Mouse (Mus musculus): ENCODE data around the gene Mthfr. TPM values are rescaled to one million over a fixed set of nuclear protein-coding genes. Genes with fewer than 3 reads are reported as not detected.

Mthfr gene
- polyA plus RNA-seq, 1 experiment: 39.4 TPM

DNA sequence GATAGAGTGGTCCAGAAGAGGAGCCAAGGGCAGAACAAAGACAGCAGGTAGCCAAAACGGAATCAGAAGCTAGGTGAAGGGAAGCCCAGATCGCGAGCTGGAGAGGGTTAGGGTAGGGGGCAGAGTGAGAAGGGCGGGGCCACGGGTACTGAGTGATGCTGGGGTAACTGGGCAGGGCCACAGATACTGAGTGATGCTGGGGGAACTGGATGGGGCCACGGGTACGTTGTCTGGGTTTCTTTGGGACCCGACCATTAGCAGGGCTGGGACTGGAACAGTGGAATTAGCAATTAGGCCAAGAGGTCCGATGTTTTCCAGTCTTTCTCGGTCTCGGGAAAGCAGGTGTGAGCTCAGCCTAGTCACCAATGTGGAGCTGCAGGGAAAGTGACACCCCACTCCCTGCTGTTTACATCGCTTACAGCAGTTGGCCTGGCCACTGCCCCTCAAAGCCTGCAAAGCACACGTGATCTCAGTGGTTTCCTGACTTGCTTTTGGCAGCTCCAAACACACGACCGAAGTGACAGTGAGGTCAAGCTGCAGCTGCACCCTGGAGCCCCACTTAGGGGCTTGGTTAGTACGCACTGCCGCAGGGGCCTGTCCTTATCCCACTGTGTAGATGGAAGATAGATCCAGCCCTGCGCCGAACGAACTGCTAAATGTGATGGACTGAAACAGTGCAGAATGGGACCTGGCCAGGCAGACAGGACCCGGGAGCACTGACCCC, 44.5 kb downstream of the Mthfr start:
- no peak for TF ChIP-seq POLR2A (IDR thresholded peaks at IDR 0.05; ENCODE audit: borderline replicate concordance, extremely low read depth, insufficient read depth, insufficient read length, poor library complexity, severe bottlenecking)
- no peak for TF ChIP-seq CTCF (IDR thresholded peaks at IDR 0.05; ENCODE audit: borderline replicate concordance, extremely low read depth, insufficient read depth, insufficient read length)
- DNase-seq (ENCODE audit: low read depth): no peak

- TF ChIP-seq CTCF (IDR thresholded peaks at IDR 0.05; ENCODE audit: borderline replicate concordance, extremely low read depth, insufficient read depth, insufficient read length): no peak
- no peak for TF ChIP-seq POLR2A (IDR thresholded peaks at IDR 0.05; ENCODE audit: borderline replicate concordance, extremely low read depth, insufficient read depth, insufficient read length, poor library complexity, severe bottlenecking)
- no peak for DNase-seq (ENCODE audit: low read depth)
Measured at GRCm38 (mm10) chr4:148084261-148084714, 45.4 kb downstream of the Mthfr start.

- no peak for DNase-seq (ENCODE audit: low read depth)
- TF ChIP-seq CTCF (IDR thresholded peaks at IDR 0.05; ENCODE audit: borderline replicate concordance, extremely low read depth, insufficient read depth, insufficient read length): no peak
Measured at GRCm38 (mm10) chr4:148085131-148085906, 46.4 kb downstream of the Mthfr start.

DNA sequence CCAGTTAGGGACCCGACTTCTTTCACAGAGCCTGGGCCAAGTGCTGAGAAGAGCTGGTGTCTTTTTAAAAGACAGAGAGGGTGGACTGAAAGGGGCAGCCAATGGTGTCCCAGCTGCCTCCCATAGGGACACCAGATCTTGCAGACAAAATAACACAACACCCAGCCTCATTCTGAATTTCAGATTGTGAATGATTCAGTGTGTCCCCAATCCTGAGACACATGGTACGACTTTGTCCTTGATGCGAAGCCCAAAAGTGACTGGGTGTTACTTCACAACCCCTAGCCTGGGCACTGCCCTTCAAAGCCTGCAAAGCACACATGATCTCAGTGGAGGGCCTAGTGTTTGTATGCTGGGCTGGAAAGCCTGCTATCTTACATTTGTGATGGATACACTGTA, 47.0 kb downstream of the Mthfr start:
- TF ChIP-seq CTCF (IDR thresholded peaks at IDR 0.05; ENCODE audit: borderline replicate concordance, extremely low read depth, insufficient read depth, insufficient read length) (no peak), POLR2A (IDR thresholded peaks at IDR 0.05; ENCODE audit: borderline replicate concordance, extremely low read depth, insufficient read depth, insufficient read length, poor library complexity, severe bottlenecking) (no peak)
- no peak for DNase-seq (ENCODE audit: low read depth)

- peak; percentile 53 for DNase-seq (ENCODE audit: low read depth)
- TF ChIP-seq POLR2A (IDR thresholded peaks at IDR 0.05; ENCODE audit: borderline replicate concordance, extremely low read depth, insufficient read depth, insufficient read length, poor library complexity, severe bottlenecking) (no peak), CTCF (IDR thresholded peaks at IDR 0.05; ENCODE audit: borderline replicate concordance, extremely low read depth, insufficient read depth, insufficient read length) (no peak)
Measured at GRCm38 (mm10) chr4:148087091-148087906, 48.4 kb downstream of the Mthfr start.

- TF ChIP-seq POLR2A (IDR thresholded peaks at IDR 0.05; ENCODE audit: borderline replicate concordance, extremely low read depth, insufficient read depth, insufficient read length, poor library complexity, severe bottlenecking) (no peak), CTCF (IDR thresholded peaks at IDR 0.05; ENCODE audit: borderline replicate concordance, extremely low read depth, insufficient read depth, insufficient read length) (no peak)
- peak; percentile 96 for DNase-seq (ENCODE audit: low read depth)
Measured at GRCm38 (mm10) chr4:148087907-148088527, 49.1 kb downstream of the Mthfr start, which contains the start of gene Agtrap. TSS of gene Agtrap (minus strand) at chr4:148088031.

DNA sequence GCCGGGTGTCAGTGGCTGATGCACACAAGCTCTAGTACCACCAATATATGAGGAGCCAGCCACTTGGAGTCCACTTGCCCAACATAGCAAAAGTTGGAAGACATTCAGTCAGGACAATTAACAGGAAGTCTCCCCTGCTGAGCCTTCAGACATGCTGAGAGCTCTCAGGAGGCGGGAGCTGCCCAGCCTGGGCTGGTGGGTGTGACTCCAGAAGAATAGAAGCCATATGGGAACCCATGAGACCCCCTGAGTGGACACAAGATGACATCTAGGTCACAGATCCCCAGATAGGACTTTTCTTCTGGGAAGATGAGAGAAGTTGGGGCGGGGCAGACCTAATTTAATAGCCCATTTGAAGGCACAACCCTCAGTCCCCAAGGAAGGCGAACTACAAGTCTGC, 50.3 kb downstream of the Mthfr start:
- DNase-seq (ENCODE audit: low read depth): no peak
- TF ChIP-seq CTCF (IDR thresholded peaks at IDR 0.05; ENCODE audit: borderline replicate concordance, extremely low read depth, insufficient read depth, insufficient read length): no peak

DNA sequence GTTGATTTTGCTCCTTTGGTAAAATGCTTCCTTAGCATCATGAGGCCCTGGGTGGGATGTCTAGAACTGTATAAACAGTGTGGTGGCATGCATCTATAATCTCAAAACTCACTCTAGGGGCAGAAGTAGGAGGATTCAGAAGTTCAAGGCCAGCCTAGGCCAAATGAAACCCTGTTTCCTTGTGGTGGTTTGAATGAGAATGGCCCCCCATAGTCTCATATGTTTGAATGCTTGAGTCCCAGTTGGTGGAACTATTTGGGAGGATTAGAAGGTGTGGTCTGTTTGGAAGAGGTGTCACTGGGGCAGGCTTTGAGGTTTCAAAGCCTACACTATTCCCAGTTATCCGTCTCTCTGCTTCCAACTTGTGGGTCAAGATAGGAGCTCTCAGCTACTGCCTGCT, 52.3 kb downstream of the Mthfr start:
- TF ChIP-seq POLR2A (IDR thresholded peaks at IDR 0.05; ENCODE audit: borderline replicate concordance, extremely low read depth, insufficient read depth, insufficient read length, poor library complexity, severe bottlenecking) (no peak), CTCF (IDR thresholded peaks at IDR 0.05; ENCODE audit: borderline replicate concordance, extremely low read depth, insufficient read depth, insufficient read length) (no peak)
- no peak for DNase-seq (ENCODE audit: low read depth)

GRCm38 (mm10) chr4:148092551-148093271, 53.8 kb downstream of the Mthfr start:
- DNase-seq (ENCODE audit: low read depth): no peak
- TF ChIP-seq POLR2A (IDR thresholded peaks at IDR 0.05; ENCODE audit: borderline replicate concordance, extremely low read depth, insufficient read depth, insufficient read length, poor library complexity, severe bottlenecking): no peak
- no peak for TF ChIP-seq CTCF (IDR thresholded peaks at IDR 0.05; ENCODE audit: borderline replicate concordance, extremely low read depth, insufficient read depth, insufficient read length)

- DNase-seq (ENCODE audit: low read depth): peak; percentile 15
Measured at GRCm38 (mm10) chr4:148094161-148094560, 55.3 kb downstream of the Mthfr start.

More at GRCm38 (mm10) chr4:148094161-148094560, 55.3 kb downstream of the Mthfr start:
- peak; percentile 17; the same call in 1 of the 2 replicates for TF ChIP-seq CTCF (IDR thresholded peaks at IDR 0.05; ENCODE audit: borderline replicate concordance, extremely low read depth, insufficient read depth, insufficient read length)
- TF ChIP-seq POLR2A (IDR thresholded peaks at IDR 0.05; ENCODE audit: borderline replicate concordance, extremely low read depth, insufficient read depth, insufficient read length, poor library complexity, severe bottlenecking): no peak
